Mouse (Mus musculus) stomach, embryonic 16.5 days (tissue): ENCODE results near the gene Hist1h1e. TPM values are rescaled to one million over a fixed set of nuclear protein-coding genes. Genes with fewer than 3 reads are reported as not detected.
"Not testable (repeated sequence)": the region's sequence is repeated elsewhere in the genome, so short reads cannot be mapped to it uniquely, and the experiment has no call there.

Source experiments
- ATAC-seq: fragments of 200-750 bp; cut with Nextera tagmentation; 2 replicates; pipeline ENCODE4 v1.8.0; 2017; ENCODE audit warnings: moderate number of reproducible peaks, moderate TSS enrichment; ENCODE audit not compliant: insufficient read depth, low FRiP score
- H3K27ac ChIP-seq: fragments of 300-500 bp; sonication (generic); 2 replicates; pipeline ENCODE4 v1.5.1; 2014; ENCODE audit warnings: low read length
- H3K27me3 ChIP-seq: fragments of 300-500 bp; sonication (generic); 2 replicates; pipeline ENCODE4 v1.6.1; 2014; ENCODE audit warnings: low read length, control low read depth, mixed read lengths; ENCODE audit not compliant: control insufficient read depth, insufficient read depth
- H3K36me3 ChIP-seq: fragments of 300-500 bp; sonication (generic); 2 replicates; pipeline ENCODE4 v1.6.1; 2014; ENCODE audit warnings: low read length; ENCODE audit not compliant: control insufficient read depth, insufficient read depth
- H3K4me1 ChIP-seq: fragments of 300-500 bp; sonication (generic); 2 replicates; pipeline ENCODE4 v1.6.1; 2014; ENCODE audit warnings: low read length, control low read depth, mixed read lengths; ENCODE audit not compliant: control insufficient read depth, insufficient read depth
- H3K4me2 ChIP-seq: fragments of 300-500 bp; sonication (generic); 2 replicates; pipeline ENCODE4 v1.6.1; 2014; ENCODE audit warnings: low read depth, low read length, mixed read lengths
- H3K4me3 ChIP-seq: fragments of 300-500 bp; sonication (generic); replicated peaks from 2 replicates; pipeline ENCODE4 v1.5.1; 2014; ENCODE audit warnings: mild to moderate bottlenecking, low read length
- H3K9ac ChIP-seq: fragments of 300-500 bp; sonication (generic); 2 replicates; pipeline ENCODE4 v1.6.1; 2014; ENCODE audit warnings: low read length
- H3K9me3 ChIP-seq: fragments of 300-500 bp; sonication (generic); replicated peaks from 2 replicates; pipeline ENCODE4 v1.6.1; 2016; ENCODE audit warnings: low read length, control low read depth; ENCODE audit not compliant: control insufficient read depth
- WGBS: fragments of 180-500 bp; shearing (Covaris S2); extraction: QIAGEN DNeasy Blood & Tissue Kit; methylation state at CpG from one replicate; pipeline ENCODE4 v1.1.7; 2014; 5-methylcytosine and 5-hydroxymethylcytosine counted together
- polyA plus RNA-seq: library from polyadenylated mRNA; unstranded; fragments of >200 nt; fragmentation: Nextera tagmentation; extraction: Ambion mirVana; gene quantifications from 2 replicates; pipeline ENCODE4 v1.2.1, GENCODE M21; 2015

Hist1h1e gene
- polyA plus RNA-seq, 1 experiment from 2014 or later: 16.6 TPM

GRCm38 (mm10) chr13:23575271-23575851 lies 47.0 kb downstream of the Hist1h1e start, which contains the start of gene Hist1h3d:
Gene Hist1h3d (plus strand): TSS chr13:23575763.
- Histone ChIP-seq H3K36me3 (no peaks in the 10 kb centered on the region), H3K27ac (peak within 1 kb of the TSS; percentile 90), H3K4me2 (peak within 1 kb of the TSS; percentile 78), H3K9me3 (no peaks in the 10 kb centered on the region), H3K9ac (peak within 1 kb of the TSS; percentile 64), H3K4me3 (peak within 1 kb of the TSS; percentile 52), H3K4me1 (peaks cover 28% of the 10 kb centered on the region), H3K27me3 (no peaks in the 10 kb centered on the region)
- under 1% methylated on average over 18 of the region's 18 CpGs for WGBS
- peak; percentile 63 for ATAC-seq

DNA sequence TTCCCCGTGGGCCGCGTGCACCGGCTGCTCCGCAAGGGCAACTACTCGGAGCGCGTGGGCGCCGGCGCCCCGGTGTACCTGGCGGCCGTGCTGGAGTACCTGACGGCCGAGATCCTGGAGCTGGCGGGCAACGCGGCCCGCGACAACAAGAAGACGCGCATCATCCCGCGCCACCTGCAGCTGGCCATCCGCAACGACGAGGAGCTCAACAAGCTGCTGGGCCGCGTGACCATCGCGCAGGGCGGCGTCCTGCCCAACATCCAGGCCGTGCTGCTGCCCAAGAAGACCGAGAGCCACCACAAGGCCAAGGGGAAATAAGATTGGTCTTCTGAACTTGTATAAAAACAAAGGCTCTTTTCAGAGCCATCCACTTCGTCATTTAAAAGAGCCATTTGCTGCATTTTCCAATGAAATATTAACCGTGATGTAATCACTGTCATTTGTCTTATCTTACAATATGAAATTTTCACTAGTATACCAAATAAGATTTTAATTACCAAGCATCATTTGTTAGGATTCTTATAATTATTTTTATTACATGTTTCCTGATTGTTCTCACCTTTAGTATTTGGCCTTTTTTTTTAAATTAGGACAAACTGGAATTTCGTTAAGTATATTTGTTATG lies 47.7 kb downstream of the Hist1h1e start:
- H3K27ac ChIP-seq: peak overlapping the region; percentile 80
- H3K4me3 ChIP-seq: peak overlapping the region; percentile 40
- H3K9ac ChIP-seq: 0 out of 2 replicates have a peak overlapping the region, but pooled peaks have one; percentile 57
- H3K4me2 ChIP-seq: peak overlapping the region; percentile 78
- H3K4me1 ChIP-seq: peaks cover 33% of the 10 kb centered on the region
- not testable (repeated sequence) for H3K36me3 ChIP-seq, H3K27me3 ChIP-seq, H3K9me3 ChIP-seq, ATAC-seq
- under 1% methylated on average over 6 of the region's 39 CpGs for WGBS

DNA sequence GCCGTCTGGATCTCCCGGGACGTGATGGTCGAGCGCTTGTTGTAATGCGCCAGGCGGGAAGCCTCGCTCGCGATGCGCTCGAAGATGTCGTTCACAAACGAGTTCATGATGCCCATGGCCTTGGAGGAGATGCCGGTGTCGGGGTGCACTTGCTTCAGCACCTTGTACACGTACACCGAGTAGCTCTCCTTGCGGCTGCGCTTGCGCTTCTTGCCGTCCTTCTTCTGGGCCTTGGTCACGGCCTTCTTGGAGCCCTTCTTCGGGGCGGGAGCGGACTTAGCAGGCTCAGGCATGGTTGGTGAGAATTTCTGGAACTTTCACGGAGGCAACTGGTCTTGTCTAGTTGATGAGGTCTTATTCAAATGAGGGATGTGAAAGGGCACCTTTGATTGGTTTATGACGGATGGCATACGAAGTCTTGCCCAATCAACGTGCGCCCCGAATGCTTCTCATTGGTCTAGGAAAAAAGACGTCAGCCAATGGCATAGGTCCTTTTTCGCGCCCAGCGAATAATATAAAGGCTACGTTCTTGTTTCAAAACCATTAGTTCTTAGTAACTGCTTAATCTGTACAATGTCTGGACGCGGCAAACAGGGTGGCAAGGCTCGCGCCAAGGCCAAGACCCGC lies 48.3 kb downstream of the Hist1h1e start, which contains the start of the genes Hist1h2bf and Hist1h2ad:
TSS of gene Hist1h2bf (minus strand) at position 299 of the 627 bp plus-strand sequence.
TSS of gene Hist1h2ad (plus strand) at position 484 of the 627 bp plus-strand sequence.
- not testable (repeated sequence) for H3K9me3 ChIP-seq, H3K36me3 ChIP-seq, H3K27me3 ChIP-seq
- Histone ChIP-seq H3K9ac (peak within 1 kb of the TSS; percentile 71), H3K4me2 (peak within 1 kb of the TSS; percentile 78), H3K27ac (peak within 1 kb of the TSS; percentile 91), H3K4me3 (peak within 1 kb of the TSS; percentile 54), H3K4me1 (peaks cover 33% of the 10 kb centered on the region)
- WGBS: under 1% methylated on average over 22 of the region's 42 CpGs
- ATAC-seq: peak; percentile 91

- H3K36me3 ChIP-seq, ATAC-seq, H3K27me3 ChIP-seq, H3K9me3 ChIP-seq: not testable (repeated sequence)
- WGBS: 6% methylated on average over 17 of the region's 20 CpGs
- Histone ChIP-seq H3K4me2 (peak overlapping the region; percentile 75), H3K4me3 (peak overlapping the region; percentile 54), H3K27ac (peak overlapping the region; percentile 91), H3K9ac (peak overlapping the region; percentile 71), H3K4me1 (peaks cover 33% of the 10 kb centered on the region)
These were observed 49.1 kb downstream of the Hist1h1e start for GRCm38 (mm10) chr13:23573034-23573897.

- Histone ChIP-seq H3K4me1 (peaks cover 32% of the 10 kb centered on the region), H3K27me3 (no peaks in the 10 kb centered on the region), H3K9me3 (no peaks in the 10 kb centered on the region), H3K27ac (peak overlapping the region; percentile 93), H3K4me2 (peak overlapping the region; percentile 75), H3K4me3 (peak overlapping the region; percentile 54), H3K9ac (peak overlapping the region; percentile 62), H3K36me3 (no peaks in the 10 kb centered on the region)
- ATAC-seq: no peak
- 21% methylated on average over 2 of the region's 2 CpGs for WGBS
These were observed 49.9 kb downstream of the Hist1h1e start for GRCm38 (mm10) chr13:23572218-23573033.

- Histone ChIP-seq H3K9ac (peak overlapping the region; percentile 70), H3K4me1 (peaks cover 27% of the 10 kb centered on the region), H3K4me3 (peak overlapping the region; percentile 54), H3K27ac (peak overlapping the region; percentile 93), H3K4me2 (peak overlapping the region; percentile 75)
- WGBS: 0% methylated on average over 9 of the region's 34 CpGs
- not testable (repeated sequence) for H3K9me3 ChIP-seq, ATAC-seq, H3K27me3 ChIP-seq, H3K36me3 ChIP-seq
These were observed 50.7 kb downstream of the Hist1h1e start for GRCm38 (mm10) chr13:23571504-23572217.

GRCm38 (mm10) chr13:23571022-23571503 lies 51.3 kb downstream of the Hist1h1e start, which contains the start of the genes Hist1h2ae and Hist1h2bg:
Gene Hist1h2ae (minus strand): TSS chr13:23571220.
Gene Hist1h2bg (plus strand): TSS chr13:23571396.
- Histone ChIP-seq H3K4me2 (peak within 1 kb of the TSS; percentile 75), H3K36me3 (no peaks in the 10 kb centered on the region), H3K9ac (peak within 1 kb of the TSS; percentile 70), H3K27me3 (no peaks in the 10 kb centered on the region), H3K27ac (peak within 1 kb of the TSS; percentile 95), H3K9me3 (no peaks in the 10 kb centered on the region), H3K4me3 (peak within 1 kb of the TSS; percentile 54), H3K4me1 (peaks cover 23% of the 10 kb centered on the region)
- under 1% methylated on average over 18 of the region's 18 CpGs for WGBS
- peak; percentile 91 for ATAC-seq
